Mouse (Mus musculus) neural tube, embryonic 11.5 days (tissue): ENCODE results near the gene Ubald1. TPM values are rescaled to one million over a fixed set of nuclear protein-coding genes. Genes with fewer than 3 reads are reported as not detected.

Experiments
- ATAC-seq: fragments of 200-750 bp; cut with Nextera tagmentation; 2 replicates; pipeline ENCODE4 v1.8.0; 2017; ENCODE audit warnings: moderate number of reproducible peaks, mild to moderate bottlenecking, moderate TSS enrichment, moderate library complexity; ENCODE audit not compliant: insufficient read depth, low FRiP score, low TSS enrichment
- DNase-seq: peaks from one replicate; pipeline ENCODE4 v3.0.0-alpha.2; 2015; ENCODE audit warnings: low spot score
- H3K27ac ChIP-seq: fragments of 300-500 bp; sonication (generic); 2 replicates; pipeline ENCODE4 v1.5.1; 2014; ENCODE audit warnings: low read depth, mild to moderate bottlenecking, low read length
- H3K27me3 ChIP-seq: fragments of 300-500 bp; sonication (generic); 2 replicates; pipeline ENCODE4 v1.6.1; 2014; ENCODE audit warnings: mild to moderate bottlenecking, low read length, mixed read lengths; ENCODE audit not compliant: control insufficient read depth, insufficient read depth
- H3K36me3 ChIP-seq: fragments of 300-500 bp; sonication (generic); 2 replicates; pipeline ENCODE4 v1.6.1; 2014; ENCODE audit warnings: mild to moderate bottlenecking, low read length, moderate library complexity, mixed read lengths; ENCODE audit not compliant: control insufficient read depth, insufficient read depth
- H3K4me1 ChIP-seq: fragments of 300-500 bp; sonication (generic); 2 replicates; pipeline ENCODE4 v1.6.1; 2014; ENCODE audit warnings: low read length, mixed read lengths; ENCODE audit not compliant: control insufficient read depth, insufficient read depth
- H3K4me2 ChIP-seq: fragments of 300-500 bp; sonication (generic); 2 replicates; pipeline ENCODE4 v1.6.1; 2014; ENCODE audit warnings: low read depth, mild to moderate bottlenecking, moderate library complexity
- H3K4me3 ChIP-seq: fragments of 300-500 bp; sonication (generic); 2 replicates; pipeline ENCODE4 v1.5.1; 2014; ENCODE audit warnings: low read depth, low read length
- H3K9ac ChIP-seq: fragments of 300-500 bp; sonication (generic); 2 replicates; pipeline ENCODE4 v1.6.1; 2014; ENCODE audit warnings: mild to moderate bottlenecking, low read length
- H3K9me3 ChIP-seq: fragments of 300-500 bp; sonication (generic); 2 replicates; pipeline ENCODE4 v1.6.1; 2016; ENCODE audit warnings: low read length; ENCODE audit not compliant: control insufficient read depth
- WGBS: fragments of 180-500 bp; shearing (Covaris S2); extraction: QIAGEN DNeasy Blood & Tissue Kit; methylation state at CpG from one replicate; pipeline ENCODE4 v1.1.7; 2014; 5-methylcytosine and 5-hydroxymethylcytosine counted together
- polyA plus RNA-seq: library from polyadenylated mRNA; unstranded; fragments of >200 nt; fragmentation: Nextera tagmentation; extraction: Ambion mirVana; gene quantifications from 2 replicates; pipeline ENCODE4 v1.2.1, GENCODE M21; 2014

The Ubald1 gene
- polyA plus RNA-seq, 1 experiment from 2014 or later: 35.3 TPM

- Histone ChIP-seq H3K9ac (no peak overlapping the region), H3K27me3 (no peaks in the 10 kb centered on the region), H3K4me1 (no peaks in the 10 kb centered on the region), H3K9me3 (no peaks in the 10 kb centered on the region), H3K4me3 (no peak overlapping the region), H3K4me2 (no peak overlapping the region), H3K36me3 (no peaks in the 10 kb centered on the region), H3K27ac (no peak overlapping the region)
- WGBS: 86% methylated on average over 3 of the region's 3 CpGs
- no peak for DNase-seq
- no peak for ATAC-seq
Observed at GRCm38 (mm10) chr16:4847041-4847440, 33.1 kb downstream of the Ubald1 start.

GRCm38 (mm10) chr16:4840231-4840630 lies 39.9 kb downstream of the Ubald1 start:
- Histone ChIP-seq H3K9me3 (no peaks in the 10 kb centered on the region), H3K4me1 (no peaks in the 10 kb centered on the region), H3K4me3 (no peak overlapping the region), H3K27me3 (no peaks in the 10 kb centered on the region), H3K9ac (no peak overlapping the region), H3K36me3 (no peaks in the 10 kb centered on the region), H3K27ac (no peak overlapping the region), H3K4me2 (no peak overlapping the region)
- WGBS: 83% methylated on average over 8 of the region's 8 CpGs
- ATAC-seq (no peak), DNase-seq (no peak)

DNA sequence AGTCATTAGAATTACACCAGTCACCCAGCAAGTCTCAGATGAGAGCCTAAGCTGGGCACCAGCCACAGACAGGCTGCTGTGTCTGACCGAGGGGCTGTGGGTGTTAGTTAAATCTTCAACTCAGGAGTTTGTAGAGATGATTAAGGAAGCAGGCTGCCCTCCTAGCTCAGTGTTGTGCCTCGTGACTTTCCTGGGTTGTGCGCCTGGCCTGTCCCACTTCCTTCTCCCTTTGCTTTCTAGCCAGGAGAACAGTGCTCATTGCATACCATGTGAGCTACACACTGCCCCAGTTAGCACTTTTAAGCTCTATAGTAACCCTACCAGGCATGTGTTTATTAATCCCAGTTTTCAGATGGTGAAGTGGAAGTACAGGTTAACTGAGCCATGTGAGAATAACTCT lies 40.6 kb downstream of the Ubald1 start:
- no peak for ATAC-seq
- Histone ChIP-seq H3K4me3 (no peak overlapping the region), H3K27ac (no peak overlapping the region), H3K27me3 (no peaks in the 10 kb centered on the region), H3K9ac (no peak overlapping the region), H3K9me3 (no peaks in the 10 kb centered on the region), H3K4me1 (no peaks in the 10 kb centered on the region), H3K36me3 (no peaks in the 10 kb centered on the region), H3K4me2 (no peak overlapping the region)
- 80% methylated on average over 3 of the region's 3 CpGs for WGBS
- DNase-seq: no peak

DNA sequence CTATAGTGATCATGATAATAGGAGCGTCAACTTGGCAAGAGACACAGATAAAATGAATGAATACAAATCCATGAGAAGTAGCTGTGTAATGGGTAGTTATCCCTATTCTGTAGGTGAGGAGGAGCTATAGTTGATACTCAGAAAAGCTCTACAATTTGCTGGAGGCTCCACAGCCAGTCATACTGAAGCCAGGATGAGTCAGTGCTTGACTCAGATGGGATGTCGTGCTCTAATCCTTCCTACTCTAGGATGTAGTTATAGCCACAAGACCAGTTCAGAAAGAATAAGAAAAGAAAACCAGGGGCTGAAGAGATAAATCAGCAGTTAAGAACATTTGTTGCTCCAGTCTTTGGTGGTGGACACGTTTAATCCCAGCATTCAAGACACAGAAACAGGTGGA lies 42.5 kb downstream of the Ubald1 start:
- no peak overlapping the region for H3K9ac ChIP-seq
- H3K4me1 ChIP-seq: no peaks in the 10 kb centered on the region
- H3K27me3 ChIP-seq: no peaks in the 10 kb centered on the region
- H3K4me2 ChIP-seq: no peak overlapping the region
- 90% methylated on average over 3 of the region's 3 CpGs for WGBS
- no peak overlapping the region for H3K4me3 ChIP-seq
- no peaks in the 10 kb centered on the region for H3K36me3 ChIP-seq
- no peaks in the 10 kb centered on the region for H3K9me3 ChIP-seq
- H3K27ac ChIP-seq: no peak overlapping the region
- ATAC-seq: no peak
- DNase-seq: no peak

DNA sequence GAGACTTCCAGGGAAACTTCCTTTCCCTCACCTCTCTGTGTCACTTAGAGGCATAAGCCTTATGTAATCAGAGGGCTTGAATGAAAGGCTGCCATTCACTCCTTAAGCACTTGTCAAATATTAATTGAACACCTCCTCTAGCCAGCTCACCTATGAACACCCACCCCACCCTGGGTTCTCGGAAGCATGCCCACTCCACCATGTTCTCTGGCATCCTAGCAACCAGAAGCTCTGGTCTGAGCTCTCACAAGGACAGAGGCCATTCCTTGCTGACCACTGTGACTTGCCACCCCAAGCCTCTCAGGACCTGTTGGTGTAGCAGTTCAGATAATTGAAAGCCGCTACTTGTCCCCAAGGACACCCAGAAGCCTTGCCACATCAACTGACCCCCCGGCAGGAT lies 44.9 kb downstream of the Ubald1 start, which contains the start of gene 4930562C15Rik:
4930562C15Rik (plus strand) TSS at position 226 of the 400 bp plus-strand sequence.
- WGBS: 87% methylated on average over 3 of the region's 3 CpGs

GRCm38 (mm10) chr16:4833858-4834257 lies 46.3 kb downstream of the Ubald1 start:
- Histone ChIP-seq H3K27me3 (no peaks in the 10 kb centered on the region), H3K4me1 (no peaks in the 10 kb centered on the region), H3K9ac (no peak overlapping the region), H3K4me2 (no peak overlapping the region), H3K9me3 (no peaks in the 10 kb centered on the region), H3K36me3 (no peaks in the 10 kb centered on the region), H3K27ac (no peak overlapping the region), H3K4me3 (no peak overlapping the region)
- ATAC-seq: no peak
- WGBS: 80% methylated on average over 2 of the region's 2 CpGs
- no peak for DNase-seq

More for the DNA sequence above, 44.9 kb downstream of the Ubald1 start, which contains the start of gene 4930562C15Rik:
- H3K36me3 ChIP-seq: no peaks in the 10 kb centered on the region
- H3K4me1 ChIP-seq: no peaks in the 10 kb centered on the region
- no peak within 1 kb of the TSS for H3K9ac ChIP-seq
- H3K4me3 ChIP-seq: no peak within 1 kb of the TSS
- H3K9me3 ChIP-seq: no peaks in the 10 kb centered on the region
- no peak within 1 kb of the TSS for H3K27ac ChIP-seq
- H3K4me2 ChIP-seq: no peak within 1 kb of the TSS
- no peaks in the 10 kb centered on the region for H3K27me3 ChIP-seq
- ATAC-seq: no peak
- no peak for DNase-seq

GRCm38 (mm10) chr16:4831650-4832419 lies 48.3 kb downstream of the Ubald1 start:
- Histone ChIP-seq H3K9ac (no peak overlapping the region), H3K9me3 (no peaks in the 10 kb centered on the region), H3K4me1 (no peaks in the 10 kb centered on the region), H3K27ac (no peak overlapping the region), H3K27me3 (no peaks in the 10 kb centered on the region), H3K36me3 (no peaks in the 10 kb centered on the region), H3K4me2 (no peak overlapping the region), H3K4me3 (no peak overlapping the region)
- WGBS: 74% methylated on average over 15 of the region's 15 CpGs
- ATAC-seq (no peak), DNase-seq (no peak)

- Histone ChIP-seq H3K4me3 (no peak overlapping the region), H3K4me2 (no peak overlapping the region), H3K27ac (no peak overlapping the region), H3K4me1 (no peaks in the 10 kb centered on the region), H3K27me3 (no peaks in the 10 kb centered on the region), H3K9ac (no peak overlapping the region), H3K36me3 (no peaks in the 10 kb centered on the region), H3K9me3 (no peaks in the 10 kb centered on the region)
- DNase-seq (no peak), ATAC-seq (no peak)
- WGBS: 91% methylated on average over 6 of the region's 6 CpGs
Observed at GRCm38 (mm10) chr16:4829271-4829900, 50.7 kb downstream of the Ubald1 start.

DNA sequence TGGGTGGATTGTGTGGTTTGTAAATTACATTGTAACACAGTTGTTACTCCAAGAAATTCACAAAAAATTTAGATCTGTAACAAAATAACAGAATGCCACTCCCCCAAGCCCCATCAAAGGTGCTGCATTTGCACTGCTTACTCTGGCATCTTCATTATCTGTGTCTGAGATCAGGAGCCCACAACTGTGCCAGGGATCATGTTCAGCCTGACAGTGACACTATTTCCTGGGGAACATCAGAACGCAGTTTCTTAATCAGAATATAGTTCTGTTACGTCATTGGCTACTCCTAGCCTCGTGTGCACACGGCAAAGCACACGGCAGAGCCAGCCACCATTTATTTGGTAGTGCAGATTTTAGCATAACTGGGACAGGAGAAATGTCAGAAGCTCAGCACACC lies 52.5 kb downstream of the Ubald1 start:
- WGBS: 93% methylated on average over 5 of the region's 5 CpGs
- H3K4me2 ChIP-seq: no peak overlapping the region
- H3K9ac ChIP-seq: no peak overlapping the region
- no peaks in the 10 kb centered on the region for H3K36me3 ChIP-seq
- H3K4me3 ChIP-seq: no peak overlapping the region
- DNase-seq (no peak), ATAC-seq (no peak)
- no peaks in the 10 kb centered on the region for H3K9me3 ChIP-seq
- no peaks in the 10 kb centered on the region for H3K27me3 ChIP-seq
- no peak overlapping the region for H3K27ac ChIP-seq
- H3K4me1 ChIP-seq: no peaks in the 10 kb centered on the region
